In the genomic region with DNA sequence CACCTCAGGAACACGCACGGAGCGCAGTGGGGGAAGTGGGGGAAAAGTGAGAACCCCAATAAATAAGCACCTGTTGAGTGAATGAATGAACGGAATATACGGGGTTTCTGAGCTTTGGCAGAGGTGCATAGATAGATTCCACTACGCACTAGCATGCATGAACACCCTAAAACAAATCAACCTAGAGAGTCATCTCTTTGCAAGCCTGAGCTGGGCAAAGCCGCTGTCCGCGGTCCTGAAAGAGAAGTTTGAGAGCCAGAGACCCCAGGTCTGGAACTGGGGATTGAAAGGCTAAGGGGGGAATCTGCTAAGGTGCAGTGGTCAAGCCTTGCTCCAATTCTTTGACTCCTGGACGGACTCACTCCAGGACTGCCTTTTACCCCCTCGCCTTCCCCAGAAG, we compare ENCODE assay signal across 10 mouse cellular contexts. TPM values are rescaled to one million over a fixed set of nuclear protein-coding genes. Genes with fewer than 3 reads are reported as not detected.
DNase-seq lines count a peak whose midpoint lies in the region; ATAC-seq lines count a peak whose summit lies in the region.
"Had no signal": no experiment of that assay in that cellular context is flagged by ENCODE, and none has a peak within 500 bp of the region (broad histone marks: within the 10 kb centered on the region; RNA-seq: fewer than 3 reads in every experiment).

No protein-coding gene starts in this region.

- H3K27me3 ChIP-seq in kidney, embryonic 15.5 days = peaks cover 45% of the 10 kb centered on the region
- H3K27me3 ChIP-seq in midbrain, embryonic 15.5 days (replicated peaks) = peaks cover 14% of the 10 kb centered on the region

- H3K4me1 ChIP-seq in kidney, embryonic 15.5 days = peaks cover 15% of the 10 kb centered on the region
- H3K4me1 ChIP-seq in midbrain, embryonic 15.5 days = peaks cover 23% of the 10 kb centered on the region
- H3K4me1 ChIP-seq: lung, embryonic 15.5 days had no signal

- no peaks in the 10 kb centered on the region for H3K36me3 ChIP-seq in kidney, embryonic 15.5 days
- no peaks in the 10 kb centered on the region for H3K36me3 ChIP-seq in midbrain, embryonic 15.5 days (replicated peaks)
- H3K36me3 ChIP-seq: lung, embryonic 15.5 days had no signal

- peak; percentile 2 for DNase-seq in kidney, adult 9 months
- no peak for DNase-seq in kidney, adult 18-20 months
- DNase-seq in NIH3T3 (ENCODE audit: low read depth) = peak; percentile 75
- no peak for DNase-seq in T-cell, adult 2 months (ENCODE audit: low spot score)
- DNase-seq in left cerebral cortex, adult 11 months (ENCODE audit: low spot score) = no peak

- H3K4me2 ChIP-seq in kidney, embryonic 15.5 days = peak overlapping the region; percentile 48
- H3K4me2 ChIP-seq in midbrain, embryonic 15.5 days = peak overlapping the region; percentile 97
- H3K4me2 ChIP-seq: lung, embryonic 15.5 days had no signal

- H3K27ac ChIP-seq in kidney, embryonic 15.5 days = no peak overlapping the region
- H3K27ac ChIP-seq in midbrain, embryonic 15.5 days = peak overlapping the region; percentile 49; the same call in 1 of the 2 replicates
- H3K27ac ChIP-seq: lung, embryonic 15.5 days had no signal

- peak; percentile 41; the same call in 1 of the 2 replicates for ATAC-seq in erythroid progenitor cell, adult 5-6 weeks (replicated peaks; ENCODE audit: low FRiP score, poor library complexity, severe bottlenecking)
- 0 out of 2 replicates have a peak, but pooled peaks have one; percentile 71 for ATAC-seq in kidney, embryonic 15.5 days (replicated peaks; ENCODE audit: low FRiP score)
- peak; percentile 41 for ATAC-seq in midbrain, embryonic 15.5 days (replicated peaks)

- no peak overlapping the region for H3K4me3 ChIP-seq in kidney, embryonic 15.5 days (replicated peaks)
- peak overlapping the region; percentile 55 for H3K4me3 ChIP-seq in midbrain, embryonic 15.5 days
- H3K4me3 ChIP-seq: lung, embryonic 15.5 days had no signal

- 3% methylated on average over 11 of the region's 11 CpGs for WGBS in kidney, embryonic 15.5 days
- 2% methylated on average over 11 of the region's 11 CpGs for WGBS in midbrain, embryonic 15.5 days

- H3K9me3 ChIP-seq in kidney, embryonic 15.5 days (replicated peaks) = no peaks in the 10 kb centered on the region
- H3K9me3 ChIP-seq in midbrain, embryonic 15.5 days = no peaks in the 10 kb centered on the region
- H3K9me3 ChIP-seq: lung, embryonic 15.5 days had no signal

- no peak overlapping the region for H3K9ac ChIP-seq in kidney, embryonic 15.5 days
- H3K9ac ChIP-seq in midbrain, embryonic 15.5 days = peak overlapping the region; percentile 57
- H3K9ac ChIP-seq: lung, embryonic 15.5 days had no signal

RNA-seq across cellular contexts. Expression of a gene that starts 0.4 kb away (rescaled TPM):
- not detected in 2 replicates for total RNA-seq in erythroid progenitor cell, adult 5-6 weeks (2015; ENCODE audit: low replicate concordance)
- not detected in 2 replicates for total RNA-seq in erythroid progenitor cell, adult 5-6 weeks (2017; ENCODE audit: low replicate concordance)
- 0.12 TPM in 1 of 2 replicates, not detected in the other for polyA plus RNA-seq in kidney, embryonic 15.5 days (2015; fragmentation: Nextera tagmentation; extraction: Ambion mirVana)
- polyA plus RNA-seq in midbrain, embryonic 15.5 days (2015; fragmentation: Nextera tagmentation; extraction: Ambion mirVana) = 2.7 and 2.9 TPM in 2 replicates
- total RNA-seq: adrenal gland, adult 18-20 months had no signal
- polyA plus RNA-seq: lung, embryonic 15.5 days had no signal

Comparison
In these comparisons a context has a peak if more than half of its experiments do, and no peak if none do; other contexts are left out.
1. DNase-seq: peak in kidney, adult 9 months (single experiment) and NIH3T3 (single experiment); none in kidney, adult 18-20 months (single experiment), T-cell, adult 2 months (single experiment) and left cerebral cortex, adult 11 months (single experiment).
2. Peak in every context shown above with its lines, with median percentiles within 50 percentile points of each other: ATAC-seq.